Mouse (Mus musculus) monocyte, adult 2 months (primary cell): ENCODE measurements around the gene Unc93b1.

ENCODE experiments used
- DNase-seq, 2 experiments: peaks; one replicate each; pipeline ENCODE4 v3.0.0; 2022; ENCODE audit warnings: low spot score in 2 of 2, low read depth in 1 of 2

Gene Unc93b1

DNA sequence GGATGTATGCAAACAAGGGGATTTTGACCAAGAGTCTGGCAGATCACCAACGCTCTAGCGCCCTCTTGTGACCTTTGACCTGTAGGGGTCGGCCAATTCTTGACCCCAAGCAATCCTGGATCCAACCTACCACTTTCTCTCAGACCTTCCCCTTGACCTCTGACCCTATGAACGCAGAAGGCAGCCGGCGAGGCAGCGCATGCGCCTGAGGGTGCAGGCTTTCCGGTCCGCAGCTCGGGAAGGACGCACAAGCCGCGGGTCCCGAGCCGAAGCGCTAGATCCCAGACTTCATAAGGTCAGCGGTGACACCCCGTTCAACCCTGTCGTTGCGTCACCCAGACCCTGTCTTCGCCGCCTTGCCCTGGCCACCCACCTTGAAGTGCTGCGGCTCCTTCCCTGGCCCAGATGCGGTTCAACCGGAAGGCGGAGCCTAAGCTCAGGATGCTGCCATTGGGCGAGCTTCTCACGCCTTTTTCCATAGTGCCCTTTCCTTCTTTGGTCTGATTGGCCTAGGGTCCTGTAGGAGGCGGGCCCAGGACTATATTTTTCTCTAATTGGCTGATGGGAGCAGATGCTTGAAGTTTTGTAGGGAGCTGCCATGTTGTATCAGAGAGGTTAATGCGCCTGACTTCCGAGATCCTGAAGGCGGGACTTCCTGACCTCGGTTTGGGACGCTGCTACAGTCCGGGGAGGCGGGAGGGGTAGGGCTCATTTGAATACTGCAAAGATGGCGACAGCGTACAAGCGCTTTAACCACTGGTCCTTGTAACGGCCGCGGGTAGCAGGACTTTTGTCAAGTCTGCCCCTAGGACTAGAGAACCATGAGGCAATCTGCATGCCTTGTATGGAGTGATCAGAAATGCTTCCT, 22.4 kb upstream of the Unc93b1 start, which contains the start of gene Ndufs8:
Ndufs8 (minus strand) TSS at position 438 of the 868 bp plus-strand sequence.
- peak; percentile 88 to 92 for DNase-seq

GRCm38 (mm10) chr19:3913692-3914091, 21.3 kb upstream of the Unc93b1 start:
- no peak for DNase-seq

- DNase-seq: peak in 1 of 2 experiments; percentile 45
Observed at GRCm38 (mm10) chr19:3914535-3914934, 20.5 kb upstream of the Unc93b1 start.

- DNase-seq: no peak
Observed at GRCm38 (mm10) chr19:3916727-3917126, 18.3 kb upstream of the Unc93b1 start.

GRCm38 (mm10) chr19:3919928-3920327, 15.1 kb upstream of the Unc93b1 start:
- DNase-seq: no peak

GRCm38 (mm10) chr19:3922661-3923371, 12.2 kb upstream of the Unc93b1 start:
- DNase-seq: no peak

DNA sequence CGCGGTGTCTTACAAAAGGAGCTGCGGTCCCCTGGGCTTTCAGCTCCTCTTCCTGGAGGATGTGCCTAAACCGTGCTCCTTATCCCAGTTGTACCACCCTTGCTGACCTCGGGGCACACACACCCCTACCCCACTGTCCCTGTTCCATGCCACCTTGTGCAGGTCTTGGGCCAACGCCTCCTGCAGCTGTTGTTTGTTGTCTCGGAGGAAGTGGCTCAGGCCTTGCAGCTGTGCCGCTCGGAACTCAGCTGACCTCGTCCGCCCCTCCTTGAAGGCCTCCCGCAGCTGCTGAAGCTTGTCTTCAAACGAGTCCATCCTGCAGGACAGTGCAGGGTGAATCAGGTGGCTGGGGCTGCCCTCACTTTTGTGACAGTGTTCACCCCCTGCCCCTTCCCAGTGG, 11.4 kb upstream of the Unc93b1 start:
- no peak for DNase-seq

GRCm38 (mm10) chr19:3924190-3924589, 10.8 kb upstream of the Unc93b1 start:
- DNase-seq: no peak

GRCm38 (mm10) chr19:3924868-3925267, 10.1 kb upstream of the Unc93b1 start:
- no peak for DNase-seq

DNA sequence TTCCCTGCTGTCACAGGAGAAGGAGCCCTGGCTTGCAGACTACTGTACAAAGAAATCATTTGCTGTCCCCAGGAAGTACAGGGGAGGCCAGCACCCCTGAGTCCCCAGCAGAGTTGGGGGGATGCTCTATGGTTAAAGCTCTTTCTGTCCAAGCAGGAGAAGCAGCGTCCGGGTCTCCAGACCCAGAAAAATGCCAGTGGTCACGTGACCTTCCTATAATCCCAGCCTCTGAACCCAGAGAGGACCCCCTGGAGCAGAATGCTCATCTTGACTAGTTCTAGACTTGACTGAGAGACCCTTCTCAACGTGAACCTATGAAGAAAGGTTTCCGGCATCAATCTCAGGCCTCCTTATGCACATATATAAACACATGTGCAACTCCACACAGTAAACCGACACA, 9.1 kb upstream of the Unc93b1 start:
- no peak for DNase-seq

DNA sequence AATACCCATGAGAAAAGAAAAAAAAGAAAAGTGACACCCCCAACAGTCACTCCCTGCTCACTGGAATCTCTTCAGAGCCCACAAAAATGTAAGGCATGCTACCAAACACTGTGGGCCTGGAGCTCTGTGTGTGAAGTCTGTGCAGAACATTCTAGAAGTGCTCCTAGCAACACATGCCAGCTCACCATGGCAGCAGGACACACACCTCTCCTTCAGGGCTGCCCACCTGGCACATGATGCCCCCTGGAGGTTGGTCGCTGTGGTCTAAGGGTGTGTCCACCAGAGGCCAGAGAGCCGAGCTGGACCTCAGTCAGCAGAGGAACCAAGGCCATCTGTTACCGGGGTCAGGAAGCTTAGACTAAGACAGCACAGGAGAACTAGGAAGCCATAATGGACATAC, 8.7 kb upstream of the Unc93b1 start:
- no peak for DNase-seq

- DNase-seq: no peak
Observed at GRCm38 (mm10) chr19:3926685-3927084, 8.3 kb upstream of the Unc93b1 start.

DNA sequence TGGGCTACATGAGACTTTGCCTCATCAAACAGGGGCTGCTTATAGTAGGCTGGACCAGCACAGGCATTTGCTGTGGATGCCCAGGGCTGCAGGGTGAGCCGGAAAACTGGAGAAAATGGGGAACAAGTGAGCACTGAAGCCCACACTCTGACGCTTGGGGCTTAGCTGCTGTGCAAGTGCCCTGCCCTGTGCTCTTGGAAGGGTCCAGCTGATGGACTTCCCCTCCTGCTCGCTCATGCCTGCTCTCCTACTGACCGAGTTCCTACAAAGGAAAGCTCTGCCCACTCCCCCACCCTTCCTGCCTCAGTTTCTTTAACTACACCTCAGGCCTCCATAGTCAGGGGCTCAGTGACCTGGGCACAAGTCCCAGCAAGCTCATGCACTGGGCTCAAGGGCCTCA, 7.0 kb upstream of the Unc93b1 start:
- no peak for DNase-seq

- DNase-seq: no peak
Observed at GRCm38 (mm10) chr19:3928779-3929178, 6.2 kb upstream of the Unc93b1 start.

DNA sequence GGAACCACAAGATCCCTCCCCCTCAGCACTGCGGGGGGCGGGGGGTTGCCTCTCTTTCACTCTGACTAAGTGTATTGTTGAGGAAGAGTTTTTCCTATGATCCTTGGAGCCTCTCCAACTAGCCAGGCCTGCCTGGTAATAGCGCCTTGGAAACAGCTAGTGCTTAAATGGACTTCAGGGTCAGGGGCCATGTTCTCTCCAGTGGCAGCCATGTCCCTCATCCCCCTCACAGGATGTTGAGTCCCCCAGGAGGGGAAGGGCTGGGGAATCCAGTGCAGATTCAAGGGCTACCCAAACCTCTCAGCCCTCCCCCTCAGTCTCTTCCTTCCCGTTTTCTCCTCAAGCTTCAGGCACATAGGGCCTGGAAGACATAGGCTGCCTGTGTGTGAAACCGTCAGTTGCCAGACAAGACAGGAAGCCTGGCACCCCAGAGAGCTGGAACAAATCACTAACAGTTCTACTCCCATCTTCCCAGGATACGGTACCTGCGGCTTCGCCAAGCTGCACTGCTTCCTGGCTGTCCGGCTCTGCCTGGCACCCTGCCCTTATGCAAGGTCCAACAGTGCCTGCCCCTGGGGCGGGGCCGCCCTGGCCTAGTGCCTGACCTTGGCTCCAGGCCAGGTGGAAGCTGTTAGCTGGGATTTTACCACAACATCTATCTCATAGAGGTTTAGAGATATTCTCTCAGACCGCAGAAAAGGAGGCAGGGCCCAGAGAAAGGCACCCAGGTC, 5.6 kb upstream of the Unc93b1 start, which contains the start of gene Aldh3b1:
Aldh3b1 (minus strand) TSS at position 598 of the 731 bp plus-strand sequence.
- peak; percentile 50 to 75 for DNase-seq

GRCm38 (mm10) chr19:3930262-3931057, 4.5 kb upstream of the Unc93b1 start:
- DNase-seq: no peak

DNA sequence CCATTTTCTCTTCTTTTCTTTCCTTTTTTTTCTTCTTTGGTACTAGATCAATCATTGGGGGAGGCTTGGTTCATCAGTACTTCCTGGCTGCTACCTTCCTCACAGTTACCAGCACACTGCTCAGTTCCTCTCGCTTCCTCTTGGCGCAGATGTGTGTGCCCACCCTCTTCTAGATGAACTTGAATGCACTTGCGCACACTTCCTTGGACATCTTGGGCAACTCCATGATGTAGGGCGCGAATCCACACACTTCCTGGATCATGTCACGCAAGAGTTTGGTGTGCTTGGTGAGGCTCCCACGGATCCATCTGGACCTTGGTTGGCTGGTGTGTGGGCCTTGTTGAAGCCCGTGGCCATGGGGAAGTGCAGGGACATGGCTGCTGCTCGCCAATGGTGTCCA, 3.3 kb upstream of the Unc93b1 start:
- DNase-seq: peak; percentile 69 to 75

DNA sequence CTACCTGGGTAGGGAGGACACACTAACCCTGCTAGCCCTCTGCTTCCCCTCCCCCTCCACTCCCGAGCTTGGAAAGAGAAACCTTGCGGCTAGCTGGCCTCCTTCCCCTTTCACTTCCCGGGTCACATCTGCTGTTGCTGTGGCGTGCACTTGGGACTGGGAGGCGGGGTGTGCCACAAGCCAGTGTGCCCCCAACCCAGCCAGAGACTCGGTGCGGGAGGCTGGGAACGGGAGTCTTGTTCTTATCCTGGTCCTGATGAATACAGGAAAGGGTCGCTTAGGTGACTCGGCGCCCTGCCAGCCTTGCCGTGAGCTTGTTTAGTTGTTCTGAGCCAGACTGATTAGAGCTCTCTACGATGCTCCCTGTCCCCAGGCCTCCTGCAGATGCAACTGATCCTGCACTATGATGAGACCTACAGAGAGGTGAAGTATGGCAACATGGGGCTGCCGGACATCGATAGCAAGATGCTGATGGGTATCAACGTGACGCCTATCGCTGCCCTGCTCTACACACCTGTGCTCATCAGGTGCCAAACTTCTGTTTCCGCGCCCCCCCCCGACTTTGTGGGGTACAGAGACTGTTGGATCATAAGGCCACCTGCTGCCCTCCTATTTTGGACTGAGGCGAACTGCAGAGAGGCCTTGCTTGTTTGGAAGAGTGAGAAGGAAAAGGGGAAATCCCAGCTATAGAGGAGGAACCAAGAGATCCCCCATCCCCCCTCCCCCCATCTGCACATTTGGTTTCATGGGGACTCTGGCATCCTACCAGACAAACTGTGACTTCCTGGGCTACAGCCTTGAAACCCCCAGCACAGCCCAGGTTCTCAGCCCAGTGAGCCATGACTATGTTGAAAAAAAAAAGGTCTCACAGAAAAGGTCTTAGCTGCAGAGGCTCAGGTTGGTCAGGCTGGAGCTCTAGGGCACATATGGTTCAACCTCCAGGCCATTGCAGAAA, 1.2 kb downstream of the Unc93b1 start:
- peak; percentile 63 to 71 for DNase-seq

GRCm38 (mm10) chr19:3942315-3942714, 7.3 kb downstream of the Unc93b1 start:
- no peak for DNase-seq
